Mouse (Mus musculus) neural tube, embryonic 14.5 days (tissue): Measurements from ENCODE around the gene Npr1. TPM values are rescaled to one million over a fixed set of nuclear protein-coding genes. Genes with fewer than 3 reads are reported as not detected.

Source experiments
- ATAC-seq: fragments of 200-750 bp; cut with Nextera tagmentation; 2 replicates; pipeline ENCODE4 v1.8.0; 2017; ENCODE audit warnings: low read depth, mild to moderate bottlenecking, moderate TSS enrichment, moderate library complexity
- H3K27ac ChIP-seq: fragments of 300-500 bp; sonication (generic); 2 replicates; pipeline ENCODE4 v1.5.1; 2014; ENCODE audit warnings: low read depth, mild to moderate bottlenecking, control low read depth, low read length, moderate library complexity, mixed read lengths
- H3K27me3 ChIP-seq: fragments of 300-500 bp; sonication (generic); 2 replicates; pipeline ENCODE4 v1.6.1; 2014; ENCODE audit warnings: low read length; ENCODE audit not compliant: control insufficient read depth, insufficient read depth
- H3K36me3 ChIP-seq: fragments of 300-500 bp; sonication (generic); 2 replicates; pipeline ENCODE4 v1.6.1; 2014; ENCODE audit warnings: low read length, mixed read lengths; ENCODE audit not compliant: control insufficient read depth, insufficient read depth
- H3K4me1 ChIP-seq: fragments of 300-500 bp; sonication (generic); 2 replicates; pipeline ENCODE4 v1.6.1; 2014; ENCODE audit warnings: low read length; ENCODE audit not compliant: control insufficient read depth, insufficient read depth
- H3K4me2 ChIP-seq: fragments of 300-500 bp; sonication (generic); 2 replicates; pipeline ENCODE4 v1.6.1; 2014; ENCODE audit warnings: mild to moderate bottlenecking, low read depth, low read length, control low read depth
- H3K4me3 ChIP-seq: fragments of 300-500 bp; sonication (generic); 2 replicates; pipeline ENCODE4 v1.5.1; 2014; ENCODE audit warnings: low read depth, low read length, control low read depth, mixed read lengths
- H3K9ac ChIP-seq: fragments of 300-500 bp; sonication (generic); replicated peaks from 2 replicates; pipeline ENCODE4 v1.6.1; 2014; ENCODE audit warnings: low read depth, mild to moderate bottlenecking, control low read depth, low read length, mixed read lengths
- H3K9me3 ChIP-seq: fragments of 300-500 bp; sonication (generic); 2 replicates; pipeline ENCODE4 v1.6.1; 2016; ENCODE audit warnings: low read length; ENCODE audit not compliant: control insufficient read depth
- WGBS: fragments of 180-500 bp; shearing (Covaris S2); extraction: QIAGEN DNeasy Blood & Tissue Kit; methylation state at CpG from one replicate; pipeline ENCODE4 v1.1.7; 2014; 5-methylcytosine and 5-hydroxymethylcytosine counted together
- polyA plus RNA-seq: library from polyadenylated mRNA; unstranded; fragments of >200 nt; fragmentation: Nextera tagmentation; extraction: Ambion mirVana; gene quantifications from 2 replicates; pipeline ENCODE4 v1.2.1, GENCODE M21; 2014

Npr1 gene
- 1.4 and 4.0 TPM in 2 replicates for polyA plus RNA-seq

DNA sequence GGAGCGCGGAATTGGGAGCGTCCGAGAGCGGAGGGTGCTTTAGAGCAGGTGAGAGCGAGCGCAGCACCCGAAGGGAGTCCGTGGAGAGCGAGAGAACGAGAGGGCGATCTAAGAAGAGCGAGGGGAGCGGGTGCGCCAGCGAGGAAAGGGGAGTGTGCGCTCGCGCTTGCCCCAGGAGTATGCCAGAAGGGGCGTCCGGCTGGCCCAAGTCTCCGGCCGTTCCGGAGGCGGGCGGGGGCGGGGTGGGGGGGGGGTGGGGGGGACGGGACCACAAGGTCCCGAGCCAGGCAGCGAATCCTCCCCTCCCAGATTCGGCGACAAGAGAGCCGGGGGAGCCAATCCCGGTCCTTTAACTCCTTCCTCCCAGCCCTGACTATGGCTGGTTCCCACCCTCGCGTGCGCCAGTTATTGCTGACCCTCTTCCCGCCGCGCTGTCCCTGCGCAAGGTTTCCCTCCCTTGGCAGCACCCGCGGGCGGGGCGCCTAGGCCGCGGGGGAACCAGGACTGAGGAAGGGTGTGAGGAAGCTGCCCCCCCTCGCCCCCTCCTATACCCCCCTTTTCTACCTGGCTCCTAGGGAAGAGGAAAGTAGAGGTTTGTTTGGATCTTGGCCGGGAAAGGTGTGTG is at the start of gene Npr1:
TSS of gene Npr1 (minus strand) at position 181 of the 625 bp plus-strand sequence.
- H3K9ac ChIP-seq: peak within 1 kb of the TSS; percentile 46
- peak; percentile 59; the same call in 1 of the 2 replicates for ATAC-seq
- under 1% methylated on average over 23 of the region's 49 CpGs for WGBS

DNA sequence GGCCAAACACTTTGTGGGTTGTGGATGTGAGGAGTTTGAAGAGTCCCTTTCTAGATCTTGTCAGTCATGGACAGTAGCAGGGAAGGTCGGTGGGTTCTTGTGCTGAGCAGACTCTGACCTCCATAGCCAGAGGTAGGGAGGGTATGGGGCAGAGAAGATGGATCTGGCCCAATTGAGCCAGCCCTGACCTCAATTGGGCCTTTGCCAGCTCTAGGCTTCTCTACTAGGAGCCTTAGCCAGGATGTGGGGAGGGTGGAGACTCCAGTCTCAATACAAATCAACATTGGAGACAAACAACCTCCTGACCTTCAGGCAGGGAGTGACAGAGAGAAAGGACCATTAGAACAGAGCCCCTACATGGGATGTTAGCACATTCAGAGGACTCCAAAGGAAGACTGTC is 49.6 kb upstream of the Npr1 start:
- WGBS: 63% methylated on average over 1 of the region's 1 CpGs
- H3K4me1 ChIP-seq: peaks cover 8% of the 10 kb centered on the region
- H3K27me3 ChIP-seq: peaks cover 2% of the 10 kb centered on the region; the same call in 1 of the 2 replicates
- H3K4me2 ChIP-seq: peak overlapping the region; percentile 39
- no peak for ATAC-seq
- no peaks in the 10 kb centered on the region for H3K9me3 ChIP-seq
- no peak overlapping the region for H3K9ac ChIP-seq
- H3K36me3 ChIP-seq: no peaks in the 10 kb centered on the region
- H3K4me3 ChIP-seq: peak overlapping the region; percentile 16
- H3K27ac ChIP-seq: no peak overlapping the region

More for the DNA sequence above, at the start of gene Npr1:
- Histone ChIP-seq H3K27me3 (peaks cover 20% of the 10 kb centered on the region), H3K36me3 (no peaks in the 10 kb centered on the region), H3K27ac (no peak within 1 kb of the TSS), H3K9me3 (no peaks in the 10 kb centered on the region), H3K4me2 (peak within 1 kb of the TSS; percentile 87), H3K4me1 (0 out of 2 replicates have a peak, but pooled peaks cover 2% of the 10 kb centered on the region), H3K4me3 (peak within 1 kb of the TSS; percentile 56)

DNA sequence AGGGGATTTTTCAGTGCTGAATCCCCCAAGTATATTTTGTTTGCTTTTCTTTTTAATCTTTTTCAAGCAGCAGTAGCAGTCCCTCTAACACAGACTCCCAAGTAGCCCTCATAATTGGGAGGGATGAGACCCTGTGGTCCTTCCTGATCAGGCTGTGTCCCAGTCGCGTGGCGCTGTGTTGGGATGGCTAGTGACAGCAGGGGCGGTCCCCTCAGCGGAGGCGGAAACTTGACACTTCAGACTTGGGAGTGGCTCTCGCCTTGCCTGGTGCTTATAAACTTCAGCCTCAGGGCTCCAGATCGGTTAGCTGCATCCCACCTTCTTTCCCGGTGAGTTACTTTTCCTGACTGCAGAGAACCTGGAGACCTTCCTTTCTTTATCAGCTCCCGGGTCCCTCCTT is 49.0 kb upstream of the Npr1 start:
- WGBS: under 1% methylated on average over 10 of the region's 10 CpGs
- Histone ChIP-seq H3K9ac (0 out of 2 replicates have a peak overlapping the region, but pooled peaks have one; percentile 4), H3K4me1 (peaks cover 8% of the 10 kb centered on the region), H3K9me3 (no peaks in the 10 kb centered on the region), H3K4me3 (peak overlapping the region; percentile 16), H3K27me3 (peaks cover 2% of the 10 kb centered on the region; the same call in 1 of the 2 replicates), H3K36me3 (no peaks in the 10 kb centered on the region), H3K27ac (no peak overlapping the region), H3K4me2 (peak overlapping the region; percentile 39)
- ATAC-seq: no peak; the same call in 1 of the 2 replicates

GRCm38 (mm10) chr3:90513796-90514590 is 48.3 kb upstream of the Npr1 start, which contains the start of the genes S100a1 and S100a13:
Gene S100a1, minus strand, starts transcription at chr3:90514392.
Gene S100a13, plus strand, starts transcription at chr3:90514435.
- Histone ChIP-seq H3K27ac (no peak within 1 kb of the TSS), H3K9me3 (no peaks in the 10 kb centered on the region), H3K4me3 (peak within 1 kb of the TSS; percentile 16), H3K4me1 (peaks cover 8% of the 10 kb centered on the region), H3K27me3 (peaks cover 2% of the 10 kb centered on the region; the same call in 1 of the 2 replicates), H3K4me2 (peak within 1 kb of the TSS; percentile 39), H3K9ac (0 out of 2 replicates have a peak within 1 kb of the TSS, but pooled peaks have one; percentile 4), H3K36me3 (no peaks in the 10 kb centered on the region)
- ATAC-seq: no peak
- 4% methylated on average over 25 of the region's 25 CpGs for WGBS

DNA sequence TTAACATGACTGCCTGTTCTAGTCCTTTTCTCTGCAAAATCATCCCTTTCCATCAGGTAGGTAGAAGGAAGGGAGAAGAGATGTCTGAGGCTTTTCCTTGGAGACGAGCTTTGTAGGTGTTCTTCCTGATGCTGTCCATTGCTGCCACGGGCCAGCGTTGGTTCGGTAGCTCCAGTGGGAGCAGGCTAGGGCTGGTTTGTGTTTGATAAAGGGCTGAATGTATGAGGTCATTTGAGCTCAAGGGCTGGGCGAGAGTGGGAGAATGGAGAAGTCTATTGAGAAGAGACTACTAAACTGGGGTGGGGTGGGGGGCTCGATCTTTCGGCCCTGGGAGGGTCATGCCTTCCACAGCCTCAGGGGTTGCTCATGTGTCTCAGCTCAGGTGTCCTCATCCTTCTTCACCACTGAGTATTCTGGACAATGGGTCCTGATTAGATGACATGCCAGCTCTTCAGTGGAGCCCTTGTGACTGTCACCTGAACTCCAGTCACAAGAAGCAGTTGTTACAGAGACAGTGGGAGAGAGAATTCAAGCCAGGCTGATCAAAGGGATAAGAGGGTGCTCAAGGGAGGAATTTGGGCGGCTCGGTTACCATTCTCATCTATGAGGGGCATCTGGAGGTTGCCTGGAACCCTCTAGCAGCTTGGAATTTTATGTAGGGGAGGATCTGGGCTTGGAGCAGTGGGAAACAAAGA is 47.4 kb upstream of the Npr1 start:
- no peaks in the 10 kb centered on the region for H3K9me3 ChIP-seq
- peaks cover 2% of the 10 kb centered on the region; the same call in 1 of the 2 replicates for H3K27me3 ChIP-seq
- WGBS: 77% methylated on average over 9 of the region's 9 CpGs
- H3K4me2 ChIP-seq: no peak overlapping the region
- H3K27ac ChIP-seq: no peak overlapping the region
- no peak overlapping the region for H3K9ac ChIP-seq
- H3K4me3 ChIP-seq: no peak overlapping the region
- H3K4me1 ChIP-seq: peaks cover 12% of the 10 kb centered on the region
- ATAC-seq: no peak
- no peaks in the 10 kb centered on the region for H3K36me3 ChIP-seq

- Histone ChIP-seq H3K9me3 (no peaks in the 10 kb centered on the region), H3K4me1 (peaks cover 20% of the 10 kb centered on the region), H3K27ac (no peak overlapping the region), H3K4me2 (no peak overlapping the region), H3K27me3 (peaks cover 2% of the 10 kb centered on the region; the same call in 1 of the 2 replicates), H3K4me3 (no peak overlapping the region), H3K36me3 (peaks cover 3% of the 10 kb centered on the region; the same call in 1 of the 2 replicates), H3K9ac (no peak overlapping the region)
- WGBS: 85% methylated on average over 5 of the region's 5 CpGs
- ATAC-seq: no peak
Observed at GRCm38 (mm10) chr3:90512276-90512675, 46.6 kb upstream of the Npr1 start.

- Histone ChIP-seq H3K4me2 (peak overlapping the region; percentile 38), H3K9me3 (no peaks in the 10 kb centered on the region), H3K27ac (peak overlapping the region; percentile 10; the same call in 1 of the 2 replicates), H3K9ac (no peak overlapping the region), H3K27me3 (peaks cover 2% of the 10 kb centered on the region; the same call in 1 of the 2 replicates), H3K4me1 (peaks cover 23% of the 10 kb centered on the region), H3K4me3 (peak overlapping the region; percentile 95), H3K36me3 (peaks cover 26% of the 10 kb centered on the region)
- ATAC-seq: peak; percentile 26
- WGBS: 27% methylated on average over 2 of the region's 2 CpGs
Observed at GRCm38 (mm10) chr3:90509747-90510123, 44.1 kb upstream of the Npr1 start.

DNA sequence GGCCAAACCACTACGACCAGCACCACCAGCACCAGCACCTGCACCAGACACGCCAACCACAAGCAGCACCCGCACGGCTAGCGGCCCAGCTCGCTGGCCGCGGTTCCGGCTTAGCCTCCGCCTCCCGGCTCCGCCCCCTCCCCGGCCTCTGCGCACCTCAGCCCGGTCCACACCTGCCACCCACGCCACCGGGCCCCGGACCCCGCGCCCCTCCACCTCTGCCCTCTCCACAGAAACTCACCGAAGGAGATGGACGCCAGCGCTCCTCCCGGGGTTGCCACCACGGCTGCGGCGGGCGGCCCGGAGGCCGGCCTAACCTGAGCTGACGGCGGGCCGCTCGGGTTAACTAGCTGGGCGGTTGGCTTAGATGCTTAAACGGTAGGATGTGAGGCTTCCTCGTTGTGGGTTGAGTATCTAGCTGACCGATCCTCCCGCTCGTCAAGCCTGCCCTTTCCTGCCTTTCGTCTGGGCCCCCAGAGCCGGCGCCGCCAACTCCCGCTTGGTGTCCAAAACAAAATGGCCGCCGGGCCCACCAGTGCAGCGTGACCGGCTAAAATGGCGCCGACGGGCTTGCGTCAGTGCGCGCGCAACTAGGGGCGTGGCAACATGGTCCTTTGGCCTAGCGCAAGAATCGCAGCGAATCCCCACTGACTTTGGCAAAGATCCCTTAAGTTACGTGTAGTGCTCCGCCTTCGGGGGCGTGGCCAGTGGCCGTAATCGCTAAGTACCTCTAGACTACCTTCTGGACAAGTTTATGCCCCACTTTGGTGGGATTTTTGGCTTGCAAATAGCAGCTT is 43.5 kb upstream of the Npr1 start, which contains the start of gene Chtop:
TSS of gene Chtop (minus strand) at position 549 of the 797 bp plus-strand sequence.
- WGBS: under 1% methylated on average over 65 of the region's 66 CpGs
- Histone ChIP-seq H3K9ac (peak within 1 kb of the TSS; percentile 99), H3K9me3 (no peaks in the 10 kb centered on the region), H3K27ac (peak within 1 kb of the TSS; percentile 93), H3K4me2 (peak within 1 kb of the TSS; percentile 83), H3K4me1 (peaks cover 23% of the 10 kb centered on the region), H3K27me3 (peaks cover 2% of the 10 kb centered on the region; the same call in 1 of the 2 replicates), H3K36me3 (peaks cover 31% of the 10 kb centered on the region), H3K4me3 (peak within 1 kb of the TSS; percentile 95)
- peak; percentile 94 for ATAC-seq
